Comparison of ENCODE assay signal across 8 mouse cellular contexts in genomic region chr2:130563212-130564055, GRCm38 (mm10). TPM values are rescaled to one million over a fixed set of nuclear protein-coding genes. Genes with fewer than 3 reads are reported as not detected.
DNase-seq lines count a peak whose midpoint lies in the region; ATAC-seq and TF ChIP-seq lines count a peak whose summit lies in the region.

Gene Mrps26 (plus strand): TSS chr2:130563742.

- peak within 1 kb of the TSS; percentile 78 for H3K4me2 ChIP-seq in hindbrain, postnatal 0 days (ENCODE audit: low read depth, low read length)

- WGBS in hindbrain, postnatal 0 days: under 1% methylated on average over 61 of the region's 61 CpGs

- H3K4me3 ChIP-seq in gastrocnemius, adult 2 months: peak within 1 kb of the TSS; percentile 87
- H3K4me3 ChIP-seq in hindbrain, postnatal 0 days (ENCODE audit: low read length): peak within 1 kb of the TSS; percentile 86
- H3K4me3 ChIP-seq in left cerebral cortex, adult 2 months: peak within 1 kb of the TSS; percentile 89

- no peaks in the 10 kb centered on the region for H3K27me3 ChIP-seq in hindbrain, postnatal 0 days (ENCODE audit: insufficient read depth, low read length)

- ATAC-seq in common myeloid progenitor, adult 5-6 weeks (replicated peaks; ENCODE audit: low read depth, poor library complexity, severe bottlenecking): peak; percentile 98
- ATAC-seq in hindbrain, postnatal 0 days: peak; percentile 99
- peak; percentile 98 for ATAC-seq in megakaryocyte, adult 5-6 weeks (ENCODE audit: poor library complexity, severe bottlenecking)

- peak; percentile 55 for TF ChIP-seq CTCF in gastrocnemius, adult 2 months (IDR thresholded peaks at IDR 0.05)
- TF ChIP-seq CTCF in hindbrain, postnatal 0 days (IDR thresholded peaks at IDR 0.05; ENCODE audit: low read depth): peak; percentile 56
- TF ChIP-seq CTCF in left cerebral cortex, adult 2 months (IDR thresholded peaks at IDR 0.05): peak; percentile 32

- H3K9ac ChIP-seq in hindbrain, postnatal 0 days (replicated peaks; ENCODE audit: low read length): peak within 1 kb of the TSS; percentile 82

- H3K36me3 ChIP-seq in hindbrain, postnatal 0 days (ENCODE audit: insufficient read depth, low read length): peaks cover 17% of the 10 kb centered on the region; the same call in 1 of the 2 replicates

- peak within 1 kb of the TSS; percentile 93 for H3K27ac ChIP-seq in gastrocnemius, adult 2 months
- peak within 1 kb of the TSS; percentile 73 for H3K27ac ChIP-seq in hindbrain, postnatal 0 days
- peak within 1 kb of the TSS; percentile 91 for H3K27ac ChIP-seq in left cerebral cortex, adult 2 months

- no peaks in the 10 kb centered on the region for H3K9me3 ChIP-seq in hindbrain, postnatal 0 days (ENCODE audit: low read length)

- peak; percentile 98 for DNase-seq in ZHBTc4 (ENCODE audit: low read depth, low spot score)
- peak; percentile 96 for DNase-seq in gastrocnemius, adult 2 months
- DNase-seq in hindbrain, postnatal 0 days (ENCODE audit: low spot score): peak; percentile 97
- peak; percentile 92 to 93 for DNase-seq in left cerebral cortex, adult 2 months (ENCODE audit: extremely low spot score in 1 of 2, low spot score in 2 of 2)
- peak; percentile 91 to 93 for DNase-seq in right cerebral cortex, adult 2 months (ENCODE audit: low spot score in 2 of 2)
- DNase-seq in urinary bladder, postnatal 14 days (ENCODE audit: low spot score): peak; percentile 93

- intact Hi-C loops in gastrocnemius, adult 2 months (cut with DNase I): loop anchor here (5.0 kb wide), 1 partner anchor 204 kb away; no protein-coding TSS in a partner anchor
- intact Hi-C loops in left cerebral cortex, adult 2 months (cut with DNase I): no loop called here

- peaks cover 5% of the 10 kb centered on the region for H3K4me1 ChIP-seq in hindbrain, postnatal 0 days (ENCODE audit: insufficient read depth, low read length)

RNA-seq across cellular contexts. Expression of gene Mrps26, which starts in this region (rescaled TPM):
- 52.1 and 53.8 TPM in 2 replicates for total RNA-seq in common myeloid progenitor, adult 5-6 weeks (2017)
- 10 to 100 TPM; 44.7 to 53.9 TPM for total RNA-seq in gastrocnemius, adult 2 months (2021)
- total RNA-seq in hindbrain, postnatal 0 days (2014; rRNA removed): 67.7 and 75.4 TPM in 2 replicates
- polyA plus RNA-seq in hindbrain, postnatal 0 days (2015; fragmentation: Nextera tagmentation; extraction: Ambion mirVana): 115 and 120 TPM in 2 replicates
- total RNA-seq in left cerebral cortex, adult 2 months (2021): 10 to 100 TPM; 72.6 to 75.6 TPM
- 39.5 and 42.2 TPM in 2 replicates for total RNA-seq in megakaryocyte, adult 5-6 weeks (2015)
- 34.3 and 35.4 TPM in 2 replicates for total RNA-seq in megakaryocyte, adult 5-6 weeks (2017)

Comparison
In these comparisons a context has a peak if more than half of its experiments do, and no peak if none do; other contexts are left out.
1. Peak in every context shown above with its lines: DNase-seq, ATAC-seq, H3K4me3 ChIP-seq and H3K27ac ChIP-seq.